Mouse (Mus musculus): ENCODE results near the gene Cfap97d2.
A peak's percentile ranks its signal among the peaks of the same experiment; 100 is the strongest.
"Not testable (repeated sequence)": the region's sequence is repeated elsewhere in the genome, so short reads cannot be mapped to it uniquely, and the experiment has no call there.

Cfap97d2 gene

DNA sequence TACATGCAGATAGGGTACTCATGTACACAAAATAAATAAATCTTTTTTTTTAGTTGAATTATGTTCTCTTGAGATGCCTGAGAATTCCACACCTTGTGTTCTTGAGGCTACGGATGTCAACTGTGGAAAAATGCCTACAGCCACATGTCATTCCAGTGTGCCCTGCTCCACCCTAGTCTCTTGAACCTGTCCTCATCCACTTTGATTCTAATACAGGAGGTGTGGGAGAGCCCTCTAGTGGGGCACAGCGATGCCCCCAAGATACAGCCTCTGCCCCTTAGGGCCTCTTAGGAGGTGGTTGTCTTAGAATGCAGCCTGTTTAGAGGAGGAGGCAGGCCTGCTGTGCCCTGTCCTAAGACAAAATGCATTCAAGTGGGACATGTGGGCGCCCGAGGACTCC, 17.7 kb upstream of the Cfap97d2 start:
- DNase-seq = peak in 1 of 2 experiments; percentile 37

DNA sequence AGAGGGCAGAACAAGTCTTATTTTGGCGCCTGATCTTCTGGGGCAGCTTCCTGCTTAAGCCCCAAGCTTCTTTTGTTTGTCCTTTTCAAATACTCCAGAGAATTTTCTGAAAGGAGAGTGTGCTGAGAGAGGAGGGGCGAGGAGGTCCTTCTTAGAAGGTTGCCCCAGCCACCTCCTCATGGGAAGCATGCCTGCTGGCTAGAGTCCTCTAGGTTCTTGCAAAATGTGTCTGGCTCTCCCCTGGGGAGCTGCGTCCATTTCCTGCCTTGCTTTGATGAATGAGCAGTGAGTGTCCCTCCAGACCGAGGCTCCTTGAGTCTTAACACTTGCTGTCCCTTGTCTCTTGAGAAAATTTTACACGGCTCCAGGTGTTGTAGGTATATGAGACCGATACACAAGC, 17.2 kb upstream of the Cfap97d2 start:
- peak; percentile 79 to 83 for DNase-seq

DNA sequence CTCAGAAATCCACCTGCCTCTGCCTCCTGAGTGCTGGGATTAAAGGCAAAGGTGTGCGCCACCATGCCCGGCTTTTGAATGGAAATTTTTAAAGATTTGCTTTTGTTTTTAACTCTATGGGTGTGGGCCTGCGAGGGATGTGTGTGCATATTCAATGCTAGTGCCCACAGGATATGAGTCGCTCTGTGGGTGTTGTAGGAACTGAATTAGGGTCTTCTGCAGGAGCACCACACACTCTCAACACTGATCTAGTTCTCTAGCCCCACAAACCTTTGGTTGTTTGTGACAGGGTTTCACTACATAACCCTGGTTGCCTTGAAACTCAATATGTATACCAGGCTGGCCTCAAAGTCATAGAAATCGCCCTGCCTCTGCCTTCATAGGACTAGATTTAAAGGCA, 16.4 kb upstream of the Cfap97d2 start:
- DNase-seq = no peak

DNA sequence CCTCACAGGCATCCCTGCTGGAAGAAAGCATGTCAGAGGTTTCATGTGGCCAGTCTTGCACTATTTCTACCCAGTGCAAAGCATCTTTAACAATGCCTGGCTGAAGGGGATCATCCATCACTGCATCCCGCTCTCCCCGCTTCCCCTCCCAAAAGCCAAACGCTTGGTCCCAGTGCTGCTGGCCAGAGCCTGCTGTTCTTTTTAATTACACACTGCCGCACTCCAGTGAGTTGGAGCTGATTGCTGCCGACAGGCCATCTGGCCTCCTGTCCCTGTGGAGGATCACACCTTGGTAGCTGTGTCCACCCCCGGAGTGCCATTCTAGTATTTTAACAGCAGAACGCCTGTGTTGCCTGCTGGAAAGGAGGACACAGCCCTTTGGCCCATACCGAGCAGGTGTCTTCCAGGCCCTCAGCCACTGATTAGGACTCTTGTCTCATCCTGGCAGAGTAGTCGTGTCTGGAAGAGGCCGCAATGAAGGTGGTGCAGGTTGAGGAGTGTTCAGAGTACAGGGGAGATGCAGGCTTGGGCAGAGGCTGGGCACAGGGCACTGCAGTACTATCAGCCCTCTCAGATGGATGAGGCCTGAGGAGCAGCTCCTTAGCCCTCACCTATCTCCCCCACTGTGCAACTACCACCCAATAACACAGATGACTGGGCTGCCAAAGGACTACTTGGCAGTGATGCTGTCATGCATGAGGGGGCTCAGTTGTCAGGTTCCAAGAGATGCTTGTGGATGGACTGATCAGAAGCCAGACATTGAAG, 13.2 kb upstream of the Cfap97d2 start:
- DNase-seq = no peak

DNA sequence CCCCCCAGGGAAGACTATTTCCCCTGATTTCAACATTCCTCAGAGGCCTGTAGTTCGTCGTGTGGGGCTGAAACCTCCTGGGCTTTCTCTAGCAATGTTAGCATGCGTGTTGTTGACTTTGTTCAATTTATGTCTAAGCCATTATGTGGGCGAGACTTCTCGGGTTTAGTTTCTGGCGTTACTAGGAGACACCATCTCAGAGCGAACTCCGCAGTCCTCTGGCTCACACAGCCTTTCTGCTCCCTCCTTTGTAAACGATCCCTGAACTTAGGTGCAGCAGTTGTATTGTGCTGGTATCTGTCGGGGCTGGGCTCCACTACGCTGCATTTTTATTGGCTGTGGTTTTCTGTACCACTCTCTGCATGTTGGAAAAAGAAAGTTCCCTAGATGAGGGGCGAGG, 11.0 kb upstream of the Cfap97d2 start:
- DNase-seq = no peak

DNA sequence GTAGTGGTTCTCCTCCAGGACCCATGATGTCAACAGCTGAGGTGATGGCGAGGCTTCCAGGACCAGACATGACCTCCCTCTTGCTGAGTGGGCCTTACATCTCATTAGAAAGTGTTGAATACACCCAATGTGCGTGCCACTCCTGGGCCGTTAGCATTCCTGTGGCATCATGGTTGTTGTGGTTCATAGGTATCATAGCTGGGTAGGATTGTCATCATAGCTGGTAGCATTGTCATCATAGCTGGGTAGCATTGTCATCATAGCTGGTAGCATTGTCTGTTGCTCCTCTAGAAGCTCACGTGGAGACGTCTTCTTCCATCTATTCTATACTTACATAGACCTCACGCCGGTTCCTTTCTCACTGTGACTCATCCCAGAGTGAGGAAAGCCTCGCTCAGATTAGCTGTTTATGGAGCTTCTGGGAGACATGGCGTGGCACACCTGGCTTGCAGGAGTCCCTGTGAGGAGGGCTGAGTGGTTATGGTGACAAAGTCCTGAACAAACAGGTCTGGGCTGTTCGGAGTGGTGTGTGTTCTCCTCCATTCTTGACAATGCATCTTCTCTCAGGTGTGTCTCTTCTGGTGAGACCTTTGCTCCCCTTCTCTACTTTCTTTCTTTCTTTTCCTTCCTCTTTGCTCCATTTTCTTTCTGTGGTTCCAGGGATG, 10.4 kb upstream of the Cfap97d2 start:
- no peak for DNase-seq

DNA sequence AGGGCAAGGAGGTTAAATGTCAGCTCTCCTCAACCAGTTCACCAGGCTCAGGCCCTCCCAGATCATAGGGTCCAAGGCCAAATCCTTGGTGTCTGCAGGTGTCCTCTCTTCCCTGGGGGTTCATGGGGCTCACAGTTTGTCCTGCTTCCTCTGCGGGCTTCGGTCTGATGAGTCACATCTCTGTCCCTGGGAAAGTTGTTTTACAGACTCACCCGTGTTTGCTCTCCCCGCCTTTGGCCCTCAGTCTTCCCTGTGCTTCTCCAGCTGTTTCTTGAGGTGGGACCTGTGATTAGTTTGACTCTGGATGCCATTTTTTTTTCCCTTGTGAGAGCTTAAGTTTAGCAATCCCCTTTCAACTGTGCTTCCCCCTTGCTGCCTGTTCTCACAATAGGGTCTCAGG, 9.5 kb upstream of the Cfap97d2 start:
- DNase-seq = no peak

DNA sequence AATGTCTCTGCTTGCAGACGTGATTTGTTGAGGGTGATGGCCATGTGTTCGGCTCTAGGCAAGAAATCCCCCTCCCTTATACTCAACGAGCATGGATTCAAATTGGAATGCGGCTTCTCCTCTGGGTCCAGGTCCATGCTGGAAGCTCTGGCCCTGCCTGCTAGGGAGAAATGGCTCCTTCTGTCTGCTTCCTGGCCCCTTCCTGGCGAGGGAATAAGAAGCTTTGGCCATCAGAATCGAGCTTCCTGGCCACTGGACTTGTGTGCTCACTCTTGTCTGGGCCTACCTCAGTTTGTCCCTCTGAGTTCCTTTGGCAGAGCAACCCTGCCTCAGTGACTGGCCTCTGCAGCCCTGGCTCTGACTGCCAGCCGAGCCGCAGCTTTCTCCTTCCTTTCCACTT, 8.5 kb upstream of the Cfap97d2 start:
- DNase-seq = no peak

DNA sequence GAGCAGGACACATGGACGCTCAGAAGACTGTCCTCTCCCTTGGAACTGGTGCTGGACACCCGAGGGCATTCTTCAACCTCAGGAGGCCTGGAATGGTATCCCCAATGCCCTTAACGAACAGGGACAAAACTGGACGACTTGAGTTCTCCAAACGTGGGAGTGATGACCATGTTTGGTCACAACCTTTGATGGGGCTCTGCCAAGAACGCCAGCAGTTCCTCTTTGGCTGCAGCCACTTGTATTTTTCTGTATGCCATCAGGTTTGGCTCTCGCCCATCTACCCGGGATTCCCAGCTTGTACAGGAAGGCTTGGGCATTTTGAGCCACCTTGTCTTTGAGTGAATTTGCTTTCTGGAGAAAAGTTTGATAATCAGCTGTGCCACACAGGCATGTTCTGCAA, 8.0 kb upstream of the Cfap97d2 start:
- peak; percentile 52 to 55 for DNase-seq

DNA sequence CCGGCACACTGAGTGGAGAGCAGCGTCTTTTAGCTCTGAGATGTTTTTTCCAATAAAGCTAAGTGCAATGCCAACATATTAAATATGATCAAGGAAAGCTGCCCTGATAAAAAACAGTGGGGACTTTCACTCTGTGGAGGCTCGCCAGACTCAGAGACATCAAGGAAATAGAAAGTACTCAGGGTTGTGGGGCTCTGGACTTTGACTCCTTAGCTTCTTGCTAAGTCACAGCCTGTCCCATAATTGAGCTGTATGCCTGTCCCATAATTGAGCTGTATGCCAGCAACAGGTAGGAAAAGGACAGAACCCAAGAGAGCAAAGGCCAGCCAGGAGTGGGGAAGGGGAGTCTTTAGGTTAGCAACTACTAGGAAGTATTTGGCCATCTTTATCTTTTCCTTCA, 7.4 kb upstream of the Cfap97d2 start:
- no peak for DNase-seq

DNA sequence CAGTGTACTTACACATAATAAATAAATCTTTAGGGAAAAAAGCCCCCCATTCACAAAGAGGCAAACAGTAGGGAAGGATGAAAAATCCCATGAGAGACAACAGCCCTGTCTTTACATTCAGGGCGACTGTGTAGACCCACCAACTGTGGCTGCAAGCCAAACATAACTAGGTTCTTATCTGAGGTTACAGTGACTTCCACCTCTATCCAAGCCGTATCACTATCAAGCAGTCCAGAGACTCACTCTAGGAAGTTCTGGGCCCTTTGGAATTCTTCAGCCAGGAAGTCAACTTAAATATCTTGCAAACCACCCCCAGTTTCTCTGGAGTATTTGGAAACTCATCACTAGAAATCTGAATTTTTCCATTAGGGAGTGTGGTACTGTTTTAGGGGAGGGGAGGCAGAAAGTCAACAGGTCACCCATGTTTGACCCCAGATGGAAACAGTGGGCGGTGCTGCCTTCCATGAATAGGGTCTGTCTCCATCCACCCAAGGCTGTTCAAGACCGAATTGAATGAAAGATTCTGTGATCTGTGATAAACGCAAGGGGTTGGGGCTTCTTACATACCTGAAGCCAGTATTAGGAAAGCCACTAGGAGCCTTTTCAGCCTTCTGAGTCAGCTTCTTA, 6.3 kb upstream of the Cfap97d2 start:
- DNase-seq = no peak

DNA sequence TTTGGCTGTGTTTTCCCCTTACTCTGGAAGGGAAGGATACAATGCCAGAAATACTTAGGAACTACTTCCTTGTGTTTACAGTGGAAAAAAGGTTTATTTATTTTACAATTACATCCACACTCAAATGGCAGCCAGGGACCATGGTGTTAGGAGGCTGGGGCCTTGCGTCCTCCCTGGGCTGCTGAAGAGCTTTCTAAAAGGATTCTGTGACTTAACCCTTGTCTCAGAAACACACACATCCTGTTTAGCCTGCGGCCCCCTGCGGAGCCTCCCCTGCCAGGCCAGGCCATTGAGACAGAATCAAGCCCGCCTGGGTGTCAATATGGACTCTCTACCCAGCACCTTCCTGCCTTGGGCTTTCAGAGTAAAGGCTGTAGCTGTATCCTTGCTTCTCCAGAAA, 2.9 kb upstream of the Cfap97d2 start:
- DNase-seq = no peak

DNA sequence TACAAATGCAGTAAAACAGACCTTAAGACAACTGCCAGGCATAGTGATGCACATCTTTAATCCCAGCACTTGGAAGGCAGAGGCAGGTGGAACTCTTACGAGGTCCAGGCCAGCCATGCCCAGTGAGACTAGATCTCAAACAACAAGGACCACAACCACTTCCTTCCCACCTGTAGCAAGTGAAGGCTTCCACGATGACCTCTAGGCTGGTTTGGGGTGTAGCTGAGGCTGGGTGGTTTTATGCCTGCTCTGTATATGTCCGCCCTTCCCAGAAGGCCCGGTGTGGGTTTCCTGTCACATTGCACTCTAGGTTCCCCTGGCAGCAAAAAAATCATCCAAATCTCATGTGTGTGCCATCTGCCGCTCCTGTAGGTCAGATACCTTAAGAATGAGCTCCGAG, 1.9 kb upstream of the Cfap97d2 start:
- DNase-seq = no peak

DNA sequence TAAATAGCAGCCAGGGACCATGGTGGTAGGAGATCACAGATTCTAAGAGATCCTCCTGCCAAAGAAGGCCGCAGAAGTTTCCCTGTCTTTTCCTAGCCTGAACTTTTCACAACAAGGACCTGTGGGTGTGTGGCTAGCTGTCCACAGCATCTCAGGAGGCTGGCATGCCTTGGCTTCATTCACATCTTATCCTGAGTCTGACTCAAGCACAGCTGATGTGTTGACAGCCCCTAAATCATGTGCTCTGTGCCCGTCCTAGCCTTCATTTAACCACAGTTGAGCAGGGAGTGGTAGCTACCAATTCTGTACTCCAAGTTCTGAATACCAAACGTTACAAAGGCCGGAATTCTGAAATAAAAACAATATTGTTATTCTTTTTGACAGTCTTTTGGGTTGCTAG, 1.4 kb upstream of the Cfap97d2 start:
- no peak for DNase-seq

DNA sequence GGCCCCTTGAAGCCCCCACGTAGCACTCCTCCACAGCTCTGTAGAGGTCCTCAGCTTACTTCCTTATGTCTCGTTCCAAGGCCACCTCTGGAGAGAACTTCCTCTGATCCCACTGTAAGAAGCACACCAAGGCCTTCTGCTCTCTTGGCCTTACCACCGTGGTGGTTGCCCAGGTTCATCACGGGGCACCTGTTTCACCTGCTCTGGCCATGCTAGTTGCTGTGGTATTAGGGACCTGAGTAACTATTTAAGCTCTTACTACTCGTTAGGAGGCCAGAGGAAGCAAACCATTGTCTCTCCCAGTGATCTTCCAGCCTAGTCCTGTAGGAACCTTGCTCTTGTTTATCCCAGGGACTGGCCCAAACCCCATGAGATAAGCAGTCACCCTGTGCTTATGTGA, 1.2 kb downstream of the Cfap97d2 start:
- DNase-seq = no peak

DNA sequence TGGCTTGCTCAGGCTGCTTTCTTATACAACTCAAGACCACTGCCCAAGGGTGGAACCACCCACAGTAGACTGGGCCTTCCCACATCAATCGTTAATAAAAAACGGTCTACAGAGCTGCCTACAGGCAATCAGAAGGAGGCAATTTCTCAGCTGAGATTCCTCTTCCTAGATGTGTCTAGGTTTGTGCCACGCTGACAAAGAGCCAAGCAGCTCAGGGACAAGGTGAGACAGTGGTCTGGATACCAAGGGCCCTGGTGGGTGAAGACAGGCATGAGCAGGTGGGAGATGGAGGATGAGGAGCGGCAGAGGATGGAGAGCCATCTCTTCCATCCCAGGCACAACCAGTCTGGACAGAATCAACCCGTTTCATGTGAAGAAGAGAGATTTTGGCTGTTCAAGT, 2.8 kb downstream of the Cfap97d2 start:
- no peak for DNase-seq

DNA sequence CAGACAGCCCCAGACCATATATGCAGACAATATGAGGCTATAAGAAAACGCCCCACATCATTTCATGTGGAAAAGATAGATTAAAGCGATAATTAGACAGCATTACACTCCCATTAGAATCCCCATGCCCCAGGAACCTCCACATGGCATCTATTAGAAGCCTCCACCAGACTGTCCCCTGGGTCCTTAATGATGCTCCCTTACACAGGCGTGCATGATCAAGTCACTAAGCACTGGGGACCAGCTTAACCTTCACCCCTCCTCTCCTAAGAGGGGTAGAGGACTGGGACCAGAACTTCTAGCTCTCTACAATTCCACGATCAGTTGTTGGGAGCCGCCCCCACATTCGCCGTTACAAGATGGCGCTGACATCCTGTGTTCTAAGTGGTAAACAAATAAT, 13.3 kb downstream of the Cfap97d2 start:
- no peak for DNase-seq

DNA sequence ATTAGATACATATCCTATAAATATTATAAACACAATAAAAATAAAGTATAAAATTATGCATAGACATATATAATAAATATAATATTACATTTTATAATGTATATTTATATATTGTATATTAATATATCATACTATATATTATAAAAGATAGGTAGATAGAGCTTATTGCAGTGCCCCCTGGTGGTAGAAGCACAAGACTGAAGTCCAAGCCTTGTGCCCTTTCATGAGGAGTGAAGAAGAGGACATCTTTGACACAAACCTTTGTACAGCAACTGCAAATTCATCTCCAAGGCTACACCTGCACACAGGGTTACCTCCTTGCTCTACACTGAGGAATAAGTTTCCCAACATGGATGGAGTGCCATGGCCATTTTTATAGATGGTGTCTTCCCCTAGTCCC, 20.0 kb downstream of the Cfap97d2 start:
- peak; percentile 28 to 38 for DNase-seq

DNA sequence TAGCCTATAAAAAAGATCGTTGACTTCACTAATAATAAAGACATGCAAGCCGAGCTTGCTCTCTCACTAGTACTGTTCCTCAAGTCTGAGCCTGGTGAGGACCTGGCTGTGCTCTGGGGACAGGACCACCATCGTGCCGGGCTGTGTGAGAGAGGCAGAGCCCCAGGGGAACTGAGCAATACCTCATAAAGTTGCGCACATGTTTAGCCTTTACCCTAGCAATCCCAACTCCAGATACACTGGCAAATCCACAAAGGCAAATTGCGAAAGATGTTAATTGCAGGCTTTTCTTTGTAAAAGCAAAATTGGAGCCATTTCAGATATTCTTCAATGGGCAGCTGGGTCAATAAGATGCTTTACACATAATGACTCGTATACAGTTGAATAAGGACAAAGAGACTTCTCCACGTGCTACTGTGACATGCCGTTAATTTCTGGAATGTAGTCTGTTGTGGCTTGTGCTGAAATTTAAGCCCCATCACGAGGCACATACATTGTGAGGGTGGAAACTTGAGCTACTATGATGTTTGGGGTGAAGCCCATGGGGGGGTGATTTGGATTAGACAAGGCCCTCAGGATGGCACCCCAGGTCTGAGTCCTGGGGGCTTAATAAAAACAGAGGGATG, 21.9 kb downstream of the Cfap97d2 start:
- DNase-seq = no peak

DNA sequence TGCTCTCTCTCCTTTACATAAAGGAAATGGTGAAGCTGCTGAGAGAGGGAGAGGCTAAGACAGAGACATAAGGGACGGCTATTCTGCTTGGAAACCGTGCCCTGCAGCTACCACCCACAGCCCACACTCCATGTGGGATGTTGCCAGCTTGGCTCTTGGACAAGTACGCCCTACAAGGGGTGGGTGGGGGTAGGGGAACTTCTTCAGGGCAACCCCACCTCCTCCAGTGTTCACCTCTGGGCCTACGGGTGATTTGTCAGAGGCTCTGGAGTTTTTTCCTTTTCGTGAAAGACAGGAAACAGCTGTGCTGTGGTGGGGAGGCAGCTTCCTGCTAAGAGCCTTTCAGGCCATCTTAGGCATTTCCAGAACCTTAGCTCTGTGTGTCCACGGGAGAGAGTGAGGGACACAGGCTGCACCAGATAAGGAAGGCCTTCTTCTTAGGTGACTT, 34.7 kb downstream of the Cfap97d2 start:
- peak; percentile 19 to 39 for DNase-seq

DNA sequence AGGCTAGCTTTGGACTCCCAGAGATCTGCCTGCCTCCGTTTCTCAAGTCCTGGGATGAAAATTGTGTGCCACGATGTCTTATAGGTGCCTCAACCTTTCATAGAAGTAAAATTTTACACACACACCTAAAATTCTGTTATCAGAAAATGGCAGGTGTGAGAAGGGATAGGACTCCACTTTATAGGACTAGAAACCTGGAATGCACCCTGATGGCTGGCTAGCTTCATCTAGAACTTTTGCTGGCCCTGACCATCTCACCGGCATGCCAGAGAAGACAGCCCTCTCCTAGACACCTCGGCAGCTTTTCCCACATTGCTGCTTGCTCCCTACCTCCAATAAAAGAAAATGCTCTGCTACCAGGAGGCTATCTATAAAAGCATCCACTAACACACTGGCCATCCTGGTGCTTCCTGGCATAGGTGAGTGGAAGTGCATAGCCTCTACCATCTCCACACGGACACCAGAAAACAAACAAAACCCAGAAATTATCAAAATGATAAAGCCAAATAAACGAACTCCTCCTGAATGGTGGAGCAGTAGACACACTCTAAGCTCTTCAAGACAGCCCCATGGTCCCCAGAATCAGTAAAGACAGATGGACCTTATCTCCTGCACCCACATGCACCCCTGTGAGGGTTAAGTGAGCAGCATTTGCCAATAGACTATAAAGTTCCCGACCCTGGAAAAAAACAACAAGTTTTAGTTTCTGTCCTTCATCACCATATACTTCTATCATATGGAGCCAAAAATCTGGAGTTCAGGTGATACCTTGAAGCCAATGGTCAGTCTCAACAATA, 35.3 kb downstream of the Cfap97d2 start:
- DNase-seq = no peak

DNA sequence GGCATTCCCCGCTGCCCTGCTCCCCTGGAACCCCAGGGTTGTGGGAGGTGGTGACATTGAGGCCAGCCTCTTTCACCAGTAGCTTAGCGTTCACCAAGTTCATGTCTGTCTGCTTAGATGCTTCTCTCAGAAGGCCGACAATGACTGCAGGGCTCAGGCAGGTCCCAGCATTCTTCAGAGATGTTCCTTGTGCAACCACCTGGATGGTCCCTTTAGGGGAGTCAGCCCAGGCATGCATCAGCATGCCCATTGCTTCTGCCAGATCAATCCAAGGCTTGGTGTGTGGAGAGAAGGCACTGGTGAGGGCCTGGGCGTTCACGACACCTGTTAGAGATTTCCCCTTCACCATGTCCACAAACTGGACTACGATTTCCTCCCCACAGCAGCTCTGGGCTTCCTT, 40.5 kb downstream of the Cfap97d2 start:
- DNase-seq = not testable (repeated sequence)

DNA sequence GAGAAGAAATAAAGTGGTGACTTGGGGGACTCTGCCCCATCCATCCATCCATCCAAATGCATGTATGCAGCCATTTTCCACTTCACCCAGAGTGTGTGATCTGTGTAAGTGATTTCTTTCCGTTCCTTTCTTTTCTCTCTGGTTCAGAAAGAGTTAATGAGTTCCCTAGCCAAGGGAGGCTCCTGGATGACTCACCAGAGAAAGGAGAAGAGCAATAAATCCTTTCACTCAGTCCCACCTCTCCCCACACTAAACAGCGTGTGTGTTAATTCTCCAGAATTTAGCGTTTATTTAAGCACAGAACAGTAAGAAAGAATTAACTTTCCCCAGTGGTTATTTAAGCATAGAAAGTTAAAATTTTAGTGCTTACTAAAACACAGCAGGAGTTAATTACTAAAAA, 41.9 kb downstream of the Cfap97d2 start:
- DNase-seq = no peak
